Mouse (Mus musculus): ENCODE measurements at regions not wholly inside any gene's neighbourhood (a gene's known extent, or its start where the extent isn't known, plus 50 kb on each side); places are given as distances from the start of the nearest gene placed in this dataset.

DNA sequence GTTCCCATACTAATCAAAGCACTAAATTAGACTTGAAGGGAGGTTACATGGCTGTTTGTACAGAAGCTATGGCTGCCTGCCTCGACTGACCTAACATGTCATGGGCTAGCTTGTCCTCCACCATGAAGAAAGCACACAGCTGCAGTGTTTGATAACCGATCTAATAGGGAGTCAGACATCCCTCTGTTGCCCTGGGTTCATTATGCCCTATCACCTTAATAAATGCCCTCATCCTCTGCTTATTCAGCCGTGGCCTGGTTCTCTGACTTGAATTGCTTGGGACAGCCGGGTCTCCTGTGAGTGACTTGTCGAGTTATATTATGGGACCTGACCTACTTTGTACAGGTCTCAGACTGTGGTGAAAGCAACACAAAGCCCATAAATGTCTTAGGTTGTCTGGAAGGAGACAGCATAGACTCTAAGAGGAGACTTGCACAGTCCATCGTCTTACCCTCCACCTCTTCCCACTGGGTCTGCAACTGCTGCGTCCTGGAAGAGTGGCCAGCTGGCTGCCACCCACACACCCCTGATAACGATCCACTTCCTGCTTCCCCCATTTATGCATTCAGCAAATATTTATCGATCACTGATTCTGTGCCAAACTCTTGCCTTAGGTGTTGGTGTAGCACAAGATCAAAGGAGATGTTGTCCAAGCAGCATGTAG lies 161.2 kb upstream of the 3110018I06Rik start:
- DNase-seq: no peak

DNA sequence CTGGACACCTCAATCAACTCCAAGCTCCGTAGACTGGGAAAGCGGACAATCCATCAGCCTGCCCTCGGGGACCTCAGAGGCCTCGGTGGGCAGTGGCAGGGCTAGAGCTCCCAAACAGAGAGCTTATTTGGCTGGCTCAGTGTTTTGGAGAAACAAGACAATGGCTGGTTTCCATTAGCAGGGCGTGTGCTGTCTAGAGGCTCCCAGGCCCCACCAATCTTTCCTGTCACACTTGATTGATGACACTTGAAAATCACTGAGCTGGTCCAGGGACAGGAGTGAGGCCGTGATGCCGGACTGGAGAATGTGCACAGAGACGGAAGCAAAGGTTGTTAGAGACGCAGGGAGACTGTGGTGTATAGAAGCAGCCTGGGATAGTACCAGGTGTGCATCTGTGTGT lies 159.4 kb upstream of the 3110018I06Rik start:
- DNase-seq: no peak

DNA sequence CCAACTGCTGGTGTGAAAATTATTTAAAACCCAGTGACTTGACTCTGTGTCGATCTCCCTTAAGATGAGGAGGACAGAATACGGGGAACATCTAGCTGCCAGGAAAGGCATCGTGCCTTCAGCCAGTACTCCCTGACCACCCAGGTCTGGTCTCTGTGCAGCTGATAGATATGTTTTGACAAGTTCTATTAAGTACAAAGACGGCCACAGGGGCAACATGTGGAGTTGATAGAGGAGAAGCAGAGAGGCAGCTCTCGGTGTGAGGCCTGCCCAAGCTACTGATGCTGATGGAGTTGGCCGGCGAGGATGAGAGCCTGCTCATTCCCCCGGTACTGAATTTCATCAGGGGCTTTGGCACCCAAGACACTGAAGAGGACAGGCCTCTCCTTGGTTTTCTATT lies 154.1 kb upstream of the 3110018I06Rik start:
- DNase-seq: no peak

DNA sequence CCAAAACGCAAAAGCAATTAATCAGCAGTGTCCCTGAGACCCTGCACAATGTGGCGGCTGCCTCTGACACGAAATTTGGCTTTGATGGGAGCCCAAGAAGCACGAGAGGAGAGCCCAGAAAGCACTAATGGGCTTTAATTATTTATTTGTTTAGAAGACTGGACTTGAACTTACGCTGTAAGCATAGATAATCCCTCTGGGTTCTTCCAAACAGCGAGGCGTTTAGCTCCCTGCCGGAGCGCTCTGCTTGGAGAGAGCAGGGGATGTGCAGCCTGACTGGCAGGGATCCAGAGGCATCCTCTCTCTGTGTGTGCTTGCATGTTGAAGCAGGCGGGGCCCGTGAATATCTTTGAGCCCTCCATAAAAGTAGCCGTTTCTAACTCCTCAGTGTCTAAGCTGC lies 153.3 kb upstream of the 3110018I06Rik start:
- DNase-seq: peak; percentile 9

DNA sequence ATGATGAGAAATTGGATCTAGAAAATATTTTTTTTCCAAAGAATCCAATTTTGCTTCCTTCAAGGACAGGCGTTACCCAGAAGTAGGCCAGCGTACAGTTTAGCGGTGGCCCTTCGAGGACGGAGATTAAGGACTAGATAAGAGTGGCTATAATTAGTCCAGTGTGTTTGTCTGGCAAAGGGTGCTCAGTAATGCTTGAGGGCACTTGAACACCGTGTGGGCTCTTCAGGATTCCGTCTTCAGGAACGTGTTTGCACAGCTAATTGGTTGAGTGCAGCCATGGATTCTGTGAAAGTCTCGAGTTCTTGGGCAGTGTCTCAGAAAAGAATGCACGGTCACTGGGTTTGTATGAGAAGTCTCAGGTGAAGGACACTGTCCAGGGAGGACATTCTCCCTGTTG lies 149.7 kb upstream of the 3110018I06Rik start:
- DNase-seq: no peak

DNA sequence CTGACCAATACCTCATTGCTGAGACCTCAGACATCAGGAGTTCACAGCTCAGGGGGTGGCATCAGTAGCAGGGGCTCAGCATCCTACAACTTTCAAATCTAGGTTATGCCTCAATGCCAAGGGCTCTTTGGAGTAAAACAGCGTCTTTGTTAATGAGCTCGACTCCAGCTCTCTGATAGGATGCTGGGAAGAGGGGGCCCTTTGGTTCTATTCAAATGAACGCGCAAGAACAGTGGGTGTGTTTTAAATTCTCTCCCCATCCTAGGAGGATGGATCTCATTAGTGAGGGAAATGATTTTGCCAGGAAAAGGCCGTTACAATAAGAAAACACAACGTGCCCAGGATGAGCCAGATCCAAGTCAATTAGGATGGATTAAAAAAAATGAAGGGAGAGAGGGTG lies 132.2 kb upstream of the 3110018I06Rik start:
- DNase-seq: no peak

DNA sequence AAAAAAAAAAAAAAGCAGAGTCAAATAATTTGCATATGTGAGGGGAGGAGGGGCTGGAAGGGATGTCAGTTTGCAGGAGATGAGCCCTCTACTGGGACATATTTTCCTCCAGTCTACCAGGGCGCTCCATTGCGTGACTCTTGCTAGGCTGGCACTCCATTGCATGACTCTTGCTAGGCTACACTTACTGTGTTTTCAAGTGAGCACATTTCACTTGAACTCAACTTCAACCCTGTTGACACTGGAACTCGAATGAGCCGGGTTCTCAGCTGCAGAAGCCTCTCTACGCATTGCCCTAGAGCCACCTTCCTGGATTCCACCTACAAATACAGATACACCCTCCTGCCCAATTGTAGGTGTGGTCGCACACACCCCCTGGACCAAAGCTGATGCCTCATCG lies 131.5 kb upstream of the 3110018I06Rik start:
- no peak for DNase-seq

DNA sequence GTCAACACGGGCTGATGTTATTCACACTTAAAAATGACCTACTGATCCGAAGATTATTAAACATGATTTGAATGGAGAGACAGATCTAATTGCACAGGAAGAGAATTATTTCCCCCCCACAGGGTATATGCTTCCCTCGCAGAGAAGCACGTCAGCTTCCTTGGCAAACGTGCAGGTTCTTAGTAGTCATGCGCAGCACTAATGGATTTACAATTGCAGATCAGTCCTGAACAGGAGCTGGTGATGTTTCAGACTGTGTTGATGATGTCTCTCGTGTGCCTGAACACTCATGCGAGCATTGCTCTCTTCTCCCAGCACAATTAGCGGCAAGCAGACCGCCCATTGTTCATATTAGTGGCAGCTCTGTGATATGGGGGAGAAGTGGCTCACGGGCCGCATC lies 127.9 kb upstream of the 3110018I06Rik start:
- DNase-seq: no peak

DNA sequence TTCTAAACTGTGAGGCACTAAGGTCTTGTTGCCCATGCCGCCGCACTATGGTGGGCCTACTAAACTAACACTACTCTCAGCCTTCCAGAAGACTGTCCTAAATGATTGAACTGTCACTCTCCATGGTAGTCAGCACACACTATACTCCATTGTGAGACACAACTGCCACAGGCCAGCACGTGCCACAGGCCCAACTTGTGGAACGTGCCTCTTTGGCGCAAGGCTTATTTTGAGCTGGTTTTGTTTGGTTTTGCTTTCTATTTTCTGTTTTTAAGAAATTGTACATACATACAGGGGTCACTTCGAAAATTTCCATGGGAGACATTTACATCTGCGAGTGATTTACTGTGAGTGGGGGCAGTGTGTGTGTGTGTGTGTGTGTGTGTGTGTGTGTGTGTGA lies 126.8 kb upstream of the 3110018I06Rik start:
- DNase-seq: no peak

DNA sequence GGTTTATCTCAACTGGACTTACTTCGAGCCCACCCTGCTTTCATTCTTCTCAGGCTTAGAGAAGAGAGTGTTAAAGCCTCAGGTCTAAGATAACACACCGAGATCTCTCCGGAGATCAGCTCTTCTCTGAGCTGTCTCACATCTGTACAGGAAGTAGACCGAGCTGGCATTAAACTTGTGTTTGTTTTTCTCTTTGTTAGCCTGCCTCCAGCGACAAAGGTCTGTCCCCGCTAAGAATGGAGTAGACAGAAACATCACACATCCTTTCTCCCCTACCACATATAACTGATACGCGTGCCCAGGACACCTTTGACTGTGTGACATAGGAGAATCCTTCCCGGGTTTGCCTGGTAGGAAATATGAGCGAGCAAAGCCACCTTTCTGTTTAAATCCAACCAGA lies 126.3 kb upstream of the 3110018I06Rik start:
- DNase-seq: no peak

DNA sequence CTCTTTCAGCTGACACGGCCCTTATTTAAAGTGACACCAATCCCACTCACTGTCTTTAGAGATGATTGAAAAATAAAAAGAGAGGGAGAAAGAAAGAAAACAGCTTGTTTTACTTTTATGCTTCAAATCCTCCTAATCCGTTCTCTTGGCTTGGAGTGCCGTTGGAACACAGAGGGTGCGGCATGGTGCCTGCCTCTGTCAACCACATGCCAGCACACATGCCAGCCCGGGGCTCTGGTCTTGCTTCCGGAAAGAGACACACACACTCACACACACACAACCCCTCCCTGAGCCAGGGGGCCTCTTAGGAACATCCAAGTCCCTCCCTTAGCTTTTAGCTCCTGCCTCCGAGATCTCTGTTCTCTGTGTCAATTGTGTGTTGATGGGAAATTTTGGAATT lies 116.2 kb upstream of the 3110018I06Rik start:
- DNase-seq: no peak

DNA sequence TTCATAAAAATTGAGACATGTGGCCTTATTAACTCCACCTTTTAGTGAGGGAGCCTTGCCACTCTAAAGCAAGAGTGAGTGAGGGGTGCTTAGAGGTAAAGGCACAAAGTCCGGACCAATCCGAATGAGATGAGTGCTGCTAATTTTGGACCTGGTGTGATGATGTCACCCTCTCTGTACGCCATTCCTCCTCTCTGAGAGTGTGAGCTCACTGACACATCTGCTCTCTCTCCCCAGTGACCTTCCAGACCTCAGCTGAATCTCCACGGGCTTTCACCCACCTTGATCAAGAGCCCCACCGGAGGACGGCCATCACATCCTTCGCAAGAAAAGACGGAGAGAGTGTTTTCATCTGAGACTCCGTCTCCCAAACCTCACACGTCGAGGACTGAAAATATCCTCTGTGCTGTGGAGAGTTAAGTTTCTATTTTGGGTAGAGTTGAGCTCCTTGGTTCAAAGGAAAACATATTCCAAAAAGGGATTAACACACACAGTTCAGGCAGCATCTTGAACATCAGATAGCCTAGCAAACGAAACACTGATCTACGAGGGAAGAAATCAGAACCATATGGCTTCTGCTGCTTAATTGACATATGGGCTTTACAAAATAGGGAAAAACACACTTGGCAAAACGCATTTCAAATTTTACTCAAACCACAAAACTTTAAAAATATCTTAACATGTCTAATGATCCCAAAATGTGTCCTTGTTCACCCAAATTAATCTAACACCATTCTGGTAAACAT lies 96.2 kb upstream of the 3110018I06Rik start:
- no peak for DNase-seq

DNA sequence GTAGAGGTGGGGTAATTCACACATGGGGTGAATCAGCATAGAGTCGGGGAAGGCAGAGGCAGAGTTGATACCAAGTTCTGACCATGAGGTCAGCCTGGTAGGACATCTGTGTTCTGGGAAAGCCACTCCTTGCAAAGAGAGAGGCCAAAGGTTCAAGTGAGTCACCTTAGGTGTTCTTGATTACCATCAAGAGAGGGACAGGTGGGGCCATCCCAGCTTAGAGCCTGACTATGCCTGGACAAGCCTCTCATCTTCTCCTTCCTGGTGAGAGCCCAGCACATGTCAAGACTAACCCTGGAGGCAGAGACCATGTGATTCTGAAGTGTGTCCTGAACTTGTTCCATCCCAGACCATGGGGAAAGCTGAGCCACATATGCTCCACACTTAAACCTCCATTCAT lies 94.0 kb upstream of the 3110018I06Rik start:
- no peak for DNase-seq

DNA sequence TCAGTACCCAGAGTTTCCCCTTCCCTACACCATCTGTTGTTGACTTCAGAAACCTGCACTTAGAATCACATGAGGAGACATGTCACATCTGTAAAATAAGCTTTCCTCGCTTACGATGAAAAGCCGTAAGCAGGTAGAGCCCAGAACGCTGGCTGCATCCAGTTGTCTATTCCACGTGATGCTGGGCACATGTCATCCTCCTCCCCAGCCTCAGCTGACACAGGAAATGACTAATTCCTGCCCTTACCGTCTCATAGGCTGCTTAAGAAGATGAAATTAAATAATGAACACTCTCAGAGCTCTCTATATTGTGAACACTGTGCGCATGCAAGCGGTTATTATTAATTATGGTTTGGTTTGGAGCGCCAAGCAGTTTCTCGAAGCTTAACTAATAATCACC lies 83.6 kb upstream of the 3110018I06Rik start:
- no peak for DNase-seq

DNA sequence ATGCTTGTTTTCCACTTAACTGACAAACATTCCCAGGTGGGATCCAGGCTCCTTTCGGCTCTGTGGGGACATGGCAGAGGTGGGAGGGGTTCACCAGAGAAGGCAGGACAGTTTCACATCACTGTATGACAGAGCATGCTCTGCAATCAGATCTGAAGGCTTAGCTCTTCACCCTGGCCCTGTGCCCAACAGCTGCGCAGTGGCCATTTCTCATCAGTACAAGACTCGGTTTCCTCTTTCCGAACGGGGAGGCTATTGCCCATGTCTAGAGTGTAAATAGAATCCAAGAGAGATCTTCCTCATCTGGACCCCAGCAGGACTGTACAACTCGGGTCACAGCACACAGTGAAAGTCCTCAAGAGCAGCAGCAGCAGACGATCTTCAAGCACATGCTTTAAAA lies 64.5 kb upstream of the 3110018I06Rik start:
- no peak for DNase-seq

DNA sequence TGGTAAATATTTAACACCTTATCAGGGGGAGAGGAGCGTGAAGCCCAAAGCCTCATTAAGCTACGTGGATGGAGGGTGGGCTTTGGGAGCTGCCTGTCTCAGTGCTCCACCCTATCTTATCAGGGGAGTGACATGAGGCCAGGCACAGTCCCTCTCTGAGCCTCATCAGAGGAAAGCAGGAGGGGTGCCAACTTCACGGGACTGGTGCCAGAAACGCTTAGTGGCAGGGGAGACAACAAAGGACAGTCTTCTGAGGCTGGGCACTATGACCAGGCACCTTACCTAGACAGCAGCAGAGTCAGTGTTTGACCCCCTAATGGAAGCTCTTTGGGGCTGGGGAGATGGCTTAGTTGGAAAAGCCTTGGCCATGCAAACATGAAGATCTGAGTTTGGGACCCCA lies 49.9 kb upstream of the 3110018I06Rik start:
- no peak for DNase-seq
